Mouse (Mus musculus): ENCODE results near the gene Phf2.
A peak's percentile ranks its signal among the peaks of the same experiment; 100 is the strongest.

The Phf2 gene

DNA sequence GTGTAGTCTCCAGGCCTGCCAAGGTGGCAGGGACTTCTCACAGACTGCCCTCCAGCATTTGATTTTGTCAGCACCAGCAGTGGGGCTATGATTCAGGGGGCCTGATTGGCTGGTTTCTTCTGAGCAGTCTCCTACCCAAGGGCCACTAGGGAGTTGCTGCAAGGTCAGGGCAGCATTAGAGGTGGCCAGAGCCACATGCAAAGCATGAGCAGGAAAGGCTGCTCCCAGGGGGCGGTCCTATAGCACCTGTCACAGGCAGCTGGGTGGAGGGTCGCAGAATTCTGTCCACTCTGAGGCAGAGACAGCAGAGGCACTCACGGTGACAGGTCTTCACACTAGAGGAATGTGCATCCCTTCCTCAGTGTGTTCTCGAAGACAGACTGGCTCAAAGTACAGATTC is 12.1 kb downstream of the Phf2 start:
- DNase-seq (ENCODE audit: low read depth in 1 of 2, low spot score in 2 of 2): no peak

DNA sequence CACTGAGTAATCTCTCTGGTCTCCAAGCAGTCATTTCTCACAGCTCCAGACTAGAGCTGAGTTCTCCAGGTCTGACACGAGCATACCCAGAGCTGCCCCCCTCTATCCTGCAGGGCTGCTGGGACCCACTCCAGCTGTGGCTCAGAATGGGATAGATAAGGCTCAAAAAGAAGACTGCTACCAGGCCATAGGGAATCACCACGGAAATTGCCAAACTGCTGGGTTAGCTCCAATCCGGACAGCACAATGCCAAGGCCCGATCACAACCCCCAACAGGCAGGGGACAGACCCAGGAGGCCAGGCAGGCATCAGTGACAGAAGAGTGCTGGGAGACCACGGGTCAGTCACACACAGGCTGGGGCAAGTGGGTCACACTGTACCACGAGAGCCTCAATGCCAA is 12.9 kb downstream of the Phf2 start:
- no peak for DNase-seq (ENCODE audit: low read depth in 1 of 2, low spot score in 2 of 2)

DNA sequence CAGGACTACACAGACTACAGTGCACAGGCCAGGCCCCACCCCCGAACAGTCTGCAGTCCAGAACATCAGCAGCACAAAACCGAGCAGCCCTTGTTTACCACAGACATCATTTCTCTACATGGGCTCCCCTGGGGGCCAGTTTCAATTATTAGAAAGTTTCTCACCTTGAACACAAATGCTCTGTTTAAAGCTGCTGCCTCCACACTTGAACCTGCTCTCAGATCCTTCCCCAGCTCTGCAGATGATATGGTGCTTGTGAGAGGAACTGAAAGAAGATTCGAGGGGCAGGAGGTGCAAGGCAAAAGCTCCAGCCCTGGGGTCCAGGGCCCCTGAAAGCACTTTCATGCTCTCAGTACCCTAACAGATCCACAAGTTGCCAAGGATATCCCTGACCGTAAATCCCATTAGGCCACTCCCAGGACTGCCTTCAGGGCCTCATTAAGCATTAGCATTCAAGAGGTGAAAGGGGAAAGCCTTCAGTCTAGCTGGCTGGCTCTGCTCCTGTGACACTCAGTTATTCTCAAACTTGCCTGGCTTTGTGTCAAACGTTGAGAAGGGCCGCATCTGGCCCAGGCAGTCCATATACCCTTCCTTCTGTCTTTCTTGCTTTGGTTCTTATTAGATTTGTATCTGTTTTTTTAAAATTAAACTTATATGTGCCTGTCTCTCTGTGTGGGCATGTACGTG is 13.5 kb downstream of the Phf2 start:
- no peak for DNase-seq (ENCODE audit: low read depth in 1 of 2, low spot score in 2 of 2)

DNA sequence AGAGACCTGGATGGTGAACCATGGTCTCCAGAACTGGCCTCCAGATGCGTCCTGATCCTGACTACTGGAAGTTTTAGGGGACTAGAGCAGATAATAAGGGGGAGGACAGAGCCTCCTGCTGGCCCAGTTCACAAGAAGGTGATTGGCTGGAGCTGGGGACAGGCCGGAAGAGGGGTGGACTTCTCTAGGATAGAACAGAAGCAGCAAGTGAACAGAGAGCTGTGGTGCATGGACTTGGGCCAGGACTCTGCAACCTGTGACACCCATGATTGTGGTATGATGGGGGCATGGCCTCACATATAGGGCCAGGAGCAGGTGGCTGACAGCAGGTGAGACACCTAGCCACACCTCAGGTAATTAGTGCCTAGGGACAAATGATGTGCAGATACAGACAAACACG is 17.0 kb downstream of the Phf2 start:
- DNase-seq (ENCODE audit: low read depth in 1 of 2, low spot score in 2 of 2): no peak

DNA sequence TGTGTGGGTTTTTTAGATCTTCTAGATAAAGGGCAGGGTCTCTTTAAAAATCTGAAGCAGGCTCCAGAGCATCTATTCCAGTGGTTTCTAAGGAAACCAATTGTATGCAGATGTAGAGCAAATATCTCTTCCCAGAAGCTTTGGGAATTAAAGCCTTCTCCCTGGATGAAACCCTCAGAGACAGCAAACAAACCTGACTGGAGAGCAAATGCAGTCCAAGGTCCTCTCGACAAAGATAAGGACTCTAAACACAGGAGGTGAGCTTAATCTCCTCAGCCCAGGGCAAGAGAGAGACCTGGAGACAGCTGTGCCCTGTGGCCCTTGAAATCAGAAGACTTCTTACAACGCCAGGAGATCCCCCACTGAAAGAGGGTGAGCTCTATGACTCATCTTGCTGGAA is 17.4 kb downstream of the Phf2 start:
- no peak for DNase-seq (ENCODE audit: low read depth in 1 of 2, low spot score in 2 of 2)

DNA sequence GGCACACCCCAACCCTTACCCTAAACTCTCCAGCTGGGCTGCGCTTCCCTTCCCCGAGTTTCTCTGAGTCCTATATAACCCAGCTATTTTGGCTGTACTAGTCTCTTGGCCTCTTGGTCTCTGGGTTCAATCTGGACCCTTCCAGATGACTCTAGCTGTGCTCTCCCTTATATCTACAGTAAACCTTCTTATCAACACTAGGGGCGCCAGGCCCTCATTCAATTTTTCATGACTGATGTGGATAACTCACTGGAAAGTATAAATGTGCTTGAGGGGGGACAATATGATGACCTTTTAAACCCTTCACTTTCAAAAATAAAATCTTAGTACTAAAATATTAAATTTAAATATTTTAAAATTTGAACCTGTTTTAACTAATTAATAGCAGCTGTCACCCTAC is 18.1 kb downstream of the Phf2 start:
- DNase-seq (ENCODE audit: low read depth in 1 of 2, low spot score in 2 of 2): no peak

DNA sequence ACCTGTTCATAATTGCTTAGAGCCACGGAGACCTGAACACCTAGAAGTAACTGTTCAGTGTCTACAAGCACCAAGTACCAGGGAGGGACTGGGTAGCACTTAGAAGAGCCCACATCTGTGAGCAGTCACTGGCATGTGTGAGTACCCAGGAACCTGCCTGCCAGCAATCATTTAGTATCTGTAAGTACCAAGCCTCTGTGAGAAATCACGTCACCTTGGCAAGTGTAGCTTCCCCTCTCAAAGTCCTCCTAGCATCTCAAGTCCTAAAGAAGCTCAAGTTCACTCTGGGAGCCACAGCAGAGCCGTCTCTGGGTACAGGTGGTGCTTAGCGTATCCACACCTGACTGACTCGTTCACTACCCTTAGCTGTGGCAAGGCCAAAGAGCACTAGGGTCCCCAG is 19.2 kb downstream of the Phf2 start:
- no peak for DNase-seq (ENCODE audit: low read depth in 1 of 2, low spot score in 2 of 2)

DNA sequence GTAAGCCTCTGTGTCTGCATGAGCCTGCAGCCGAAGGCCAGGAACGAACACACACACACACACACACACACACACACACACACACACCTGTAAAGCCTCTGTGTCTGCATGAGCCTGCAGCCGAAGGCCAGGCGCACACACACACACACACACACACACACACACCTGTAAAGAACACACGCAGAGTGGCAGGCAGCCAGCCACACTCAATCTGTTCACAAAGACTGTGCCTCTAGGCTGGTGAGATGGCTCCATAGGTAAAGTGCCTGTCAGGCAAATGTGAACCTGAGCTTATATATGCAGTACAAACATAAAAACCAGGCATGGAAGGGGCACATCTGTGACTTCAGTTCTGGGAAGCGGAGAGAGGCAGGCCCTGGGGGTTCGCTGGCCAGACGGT is 20.1 kb downstream of the Phf2 start:
- no peak for DNase-seq (ENCODE audit: low read depth in 1 of 2, low spot score in 2 of 2)

DNA sequence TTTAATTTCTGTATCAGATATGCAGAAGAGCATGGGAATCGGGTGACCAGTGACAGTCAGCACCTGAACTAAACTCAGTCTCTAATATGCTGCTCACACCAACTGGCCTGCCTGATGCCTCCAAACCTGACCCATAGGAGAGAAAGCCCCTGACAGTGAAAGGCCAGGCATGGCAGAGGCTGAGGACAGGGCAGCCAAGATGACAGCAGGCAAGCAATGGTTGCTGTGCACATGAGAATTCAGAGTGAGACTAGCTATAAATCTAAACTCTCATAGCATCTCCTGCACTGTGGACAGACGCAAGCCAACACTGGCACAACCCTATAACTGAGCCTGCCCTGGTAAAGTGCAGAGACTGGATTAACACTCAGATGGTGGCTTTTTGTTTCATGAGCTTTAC is 20.6 kb downstream of the Phf2 start:
- no peak for DNase-seq (ENCODE audit: low read depth in 1 of 2, low spot score in 2 of 2)

DNA sequence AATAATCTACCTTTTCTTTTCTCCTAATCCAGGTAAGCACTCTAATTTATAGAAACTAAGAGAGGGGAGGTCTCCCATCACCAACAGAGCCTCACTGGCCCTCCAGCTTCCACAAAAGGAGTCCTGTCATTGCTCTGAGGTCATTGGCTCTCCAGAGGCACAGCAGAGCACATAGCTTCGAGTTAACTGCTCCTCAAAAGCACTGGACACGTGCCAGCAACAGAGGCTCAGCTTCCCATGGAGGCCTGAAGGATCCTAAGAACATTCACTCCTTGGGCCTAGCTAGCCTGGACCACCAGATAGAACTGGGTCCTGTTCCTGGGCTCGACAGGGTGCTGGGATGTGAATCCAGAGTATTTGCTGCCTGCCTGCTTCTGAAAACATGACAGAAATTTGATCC is 21.8 kb downstream of the Phf2 start:
- DNase-seq (ENCODE audit: low read depth in 1 of 2, low spot score in 2 of 2): no peak

DNA sequence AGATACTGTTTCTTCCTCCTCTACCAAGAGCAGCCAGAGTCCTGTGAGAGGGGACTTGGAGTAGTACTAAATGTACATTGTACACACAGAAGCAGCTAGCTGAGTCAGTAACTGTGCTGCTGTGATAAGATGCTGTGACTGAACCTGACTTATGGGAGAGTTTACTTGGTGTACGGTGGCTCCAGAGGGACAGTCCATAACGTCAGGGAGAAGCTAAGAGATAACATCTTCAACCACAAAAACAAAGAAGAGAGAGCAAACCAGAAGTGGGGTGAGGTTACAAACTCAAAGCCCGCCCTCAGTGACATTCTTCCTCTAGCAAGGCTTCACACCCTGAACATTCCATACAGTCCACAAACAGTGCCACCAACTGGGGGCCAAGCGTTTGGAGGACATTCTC is 25.6 kb downstream of the Phf2 start:
- no peak for DNase-seq (ENCODE audit: low read depth in 1 of 2, low spot score in 2 of 2)

DNA sequence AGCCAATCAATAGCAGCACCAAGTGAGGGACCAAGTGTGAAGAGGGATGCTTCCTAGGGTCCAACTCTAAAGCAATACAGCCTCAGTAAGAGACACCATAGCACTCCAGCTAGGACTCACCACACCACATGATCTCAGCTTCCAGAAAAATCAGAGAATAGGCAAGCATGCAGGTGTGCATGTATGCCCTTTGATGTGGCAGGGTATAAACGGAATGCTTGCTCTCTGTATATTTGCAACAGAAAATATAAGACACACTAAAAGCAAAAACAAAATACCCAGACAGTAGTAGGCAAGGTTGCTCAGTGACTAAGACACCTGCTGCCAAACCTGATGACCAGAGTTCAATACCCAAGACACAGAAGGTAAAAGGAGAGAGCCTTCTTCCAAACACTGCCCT is 27.4 kb downstream of the Phf2 start:
- DNase-seq (ENCODE audit: low read depth in 1 of 2, low spot score in 2 of 2): no peak

DNA sequence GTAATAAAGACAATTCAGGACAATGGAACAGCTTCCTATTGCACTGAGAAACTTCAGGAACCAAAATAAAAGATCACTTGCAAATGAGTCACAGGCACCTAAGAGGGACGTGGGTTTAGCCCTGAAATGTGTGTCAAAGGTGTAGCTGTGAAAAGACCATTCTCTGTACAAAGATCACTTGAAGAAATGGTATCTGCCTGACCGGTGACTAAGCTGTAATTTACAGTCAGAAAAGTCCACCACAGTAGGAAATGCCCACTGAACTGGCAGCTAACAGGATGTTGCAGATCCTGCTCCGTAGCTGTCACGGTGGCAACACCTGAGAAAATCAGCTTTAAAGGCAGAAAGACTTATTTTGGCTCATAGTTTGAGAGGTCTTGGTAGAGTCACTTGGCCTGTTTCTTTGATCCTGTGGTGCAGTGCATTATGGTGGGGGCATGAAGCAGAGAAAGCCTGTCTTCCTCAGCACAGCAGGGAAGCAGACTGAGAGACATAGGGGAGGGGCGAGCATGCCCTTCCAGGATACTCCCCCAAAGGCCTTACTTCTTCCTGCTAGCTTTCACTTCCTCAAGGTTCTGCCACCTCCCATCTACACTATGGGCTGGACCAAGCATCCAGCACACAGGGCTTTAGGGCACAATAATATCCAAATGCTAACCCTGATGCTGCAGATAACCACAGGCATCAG is 28.9 kb downstream of the Phf2 start:
- DNase-seq (ENCODE audit: low read depth in 1 of 2, low spot score in 2 of 2): peak in 1 of 2 experiments; percentile 23

DNA sequence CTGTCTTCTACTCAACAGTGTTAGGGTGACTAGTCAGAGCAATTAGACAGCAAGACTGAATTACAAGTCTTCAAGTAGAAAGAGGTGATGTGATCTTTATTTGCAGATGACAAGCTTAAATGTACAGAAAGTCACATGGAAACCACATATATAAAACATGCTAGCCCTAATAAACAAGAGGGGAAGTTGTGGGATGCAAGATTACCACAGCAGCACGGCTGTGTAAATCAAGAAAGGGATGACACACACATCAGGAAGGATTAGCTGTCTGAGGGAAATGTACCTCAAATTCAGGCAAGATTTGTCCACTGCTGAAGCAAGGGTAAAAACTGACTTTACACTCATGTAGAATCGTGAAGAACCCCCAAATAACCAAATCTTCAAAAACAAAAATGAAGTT is 32.6 kb downstream of the Phf2 start:
- DNase-seq (ENCODE audit: low read depth in 1 of 2, low spot score in 2 of 2): no peak

DNA sequence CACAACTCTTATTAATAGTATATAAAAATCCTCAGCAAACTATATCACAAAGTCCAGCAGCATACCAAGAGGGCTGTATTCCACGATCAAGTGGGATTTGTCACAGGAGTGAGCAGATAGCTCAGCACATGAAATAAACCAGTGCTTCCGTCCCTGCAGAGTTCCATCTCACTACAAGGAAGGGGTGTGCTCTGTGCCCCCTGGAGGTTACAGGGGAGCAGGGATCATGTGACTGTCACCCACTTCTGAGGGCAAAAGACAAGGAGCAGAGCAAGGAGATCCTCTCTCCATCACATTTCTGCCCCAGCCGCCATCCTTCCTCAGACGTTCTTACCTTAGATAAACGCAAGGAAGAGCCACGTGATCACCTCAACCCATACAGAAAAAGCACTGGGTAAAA is 33.4 kb downstream of the Phf2 start:
- no peak for DNase-seq (ENCODE audit: low read depth in 1 of 2, low spot score in 2 of 2)

DNA sequence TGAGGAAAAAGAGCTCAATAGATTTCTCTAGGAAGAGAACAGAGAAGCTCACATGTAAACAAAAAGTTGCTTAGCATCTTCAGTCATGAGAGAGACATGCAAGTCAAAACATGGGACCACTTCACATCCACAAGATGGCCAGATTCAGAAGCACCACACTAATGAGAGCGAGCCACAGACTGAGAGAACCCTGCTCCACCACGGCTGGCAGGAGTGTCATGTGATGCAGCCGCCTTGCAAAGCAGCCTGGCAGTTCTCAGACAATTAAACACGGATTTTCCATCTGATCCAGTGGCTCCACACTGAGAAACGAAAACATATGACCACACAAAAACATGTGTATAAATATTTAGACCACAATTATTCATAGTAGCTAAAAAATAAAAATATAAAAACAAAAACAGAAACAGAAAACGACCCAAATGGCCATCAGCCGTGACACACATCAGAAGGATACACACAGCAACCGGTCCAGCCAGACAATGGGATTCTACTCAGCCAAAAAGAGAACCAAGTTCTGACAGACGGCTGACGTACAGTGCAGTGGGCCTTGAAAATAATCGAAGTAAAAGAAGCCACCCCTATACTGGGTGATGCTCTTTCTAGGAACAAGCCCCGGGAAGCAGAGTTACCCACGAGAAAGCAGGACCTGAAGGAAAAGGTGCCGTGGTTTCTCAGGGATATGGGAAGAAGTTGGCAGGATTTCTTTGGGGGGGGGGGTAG is 40.2 kb downstream of the Phf2 start:
- DNase-seq (ENCODE audit: low read depth in 1 of 2, low spot score in 2 of 2): no peak

DNA sequence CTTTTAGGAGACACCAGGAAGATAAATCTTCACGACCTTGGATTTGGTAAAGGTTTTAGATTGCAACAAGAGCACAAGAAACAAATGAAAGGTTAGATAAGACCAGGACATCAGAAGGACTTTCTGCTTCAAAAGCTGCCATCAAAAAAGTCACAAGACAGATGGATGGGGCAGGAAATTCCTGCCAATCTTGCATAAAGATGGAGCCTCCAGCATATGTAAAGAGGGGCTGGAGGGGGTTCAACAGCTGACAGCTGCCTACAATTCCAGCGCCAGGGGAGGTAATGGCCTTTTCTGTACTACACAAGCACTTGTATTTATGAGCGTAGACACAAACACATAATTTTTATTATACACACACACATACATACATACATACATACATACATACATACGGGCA is 41.1 kb downstream of the Phf2 start:
- no peak for DNase-seq (ENCODE audit: low read depth in 1 of 2, low spot score in 2 of 2)

DNA sequence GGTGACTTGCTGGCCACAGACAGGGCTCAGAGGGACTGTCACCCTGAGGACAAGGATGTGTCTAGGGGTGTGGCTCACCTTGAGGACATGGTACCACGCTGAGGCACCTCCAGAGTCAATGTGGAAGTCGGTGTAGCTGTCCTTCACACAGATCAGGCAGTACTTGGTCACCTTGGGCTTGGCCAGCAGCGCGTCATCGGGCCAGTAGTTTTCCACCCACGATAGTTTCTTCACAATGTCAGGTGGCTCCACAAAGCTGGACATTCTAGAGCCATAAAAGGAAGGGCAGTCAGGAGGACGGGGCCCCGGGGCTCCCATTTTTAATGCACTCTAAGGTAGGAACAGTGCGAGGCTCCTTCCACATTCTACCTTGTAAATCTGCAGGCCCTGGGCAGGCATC is 48.0 kb downstream of the Phf2 start:
- no peak for DNase-seq (ENCODE audit: low read depth in 1 of 2, low spot score in 2 of 2)

DNA sequence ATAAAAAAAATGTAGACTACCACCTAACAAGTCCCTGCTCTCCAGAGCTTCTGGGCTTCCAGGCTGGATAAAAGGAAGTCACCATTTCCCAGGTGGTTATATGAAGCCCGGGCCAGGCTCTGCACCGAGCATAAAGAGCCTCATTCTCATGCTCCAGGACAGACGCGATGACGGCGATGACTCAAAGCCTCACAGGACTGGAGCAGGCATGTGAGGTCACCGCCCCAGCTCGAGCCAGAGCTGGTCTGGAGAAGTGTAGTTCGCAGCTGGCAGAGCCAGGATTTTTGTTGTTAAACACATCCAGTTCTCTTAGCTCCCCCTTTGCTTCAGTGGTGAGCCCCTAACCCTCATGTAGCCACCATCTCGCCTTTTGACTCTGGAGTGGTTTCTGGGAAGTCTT is 48.6 kb downstream of the Phf2 start:
- DNase-seq (ENCODE audit: low read depth in 1 of 2, low spot score in 2 of 2): no peak

DNA sequence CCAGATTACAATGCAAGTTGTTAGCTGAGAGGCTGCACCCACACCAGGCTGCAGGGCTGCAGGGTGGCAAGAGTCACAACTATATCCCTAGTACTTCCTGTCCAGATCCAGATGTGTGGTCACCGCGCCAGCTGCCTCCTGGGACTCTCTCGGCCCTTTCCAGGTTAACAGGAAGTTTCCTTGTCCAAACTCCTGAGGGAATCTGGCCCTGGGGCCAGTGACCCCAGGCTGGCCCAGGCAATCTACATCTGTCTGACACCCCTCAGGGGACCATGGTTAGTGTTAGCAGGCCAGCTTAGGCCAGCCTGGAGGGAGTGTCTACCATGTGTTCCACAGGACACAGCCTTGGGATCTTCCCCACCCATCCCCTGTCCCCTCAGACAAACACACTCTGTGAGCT is 51.8 kb downstream of the Phf2 start:
- no peak for DNase-seq (ENCODE audit: low read depth in 1 of 2, low spot score in 2 of 2)

DNA sequence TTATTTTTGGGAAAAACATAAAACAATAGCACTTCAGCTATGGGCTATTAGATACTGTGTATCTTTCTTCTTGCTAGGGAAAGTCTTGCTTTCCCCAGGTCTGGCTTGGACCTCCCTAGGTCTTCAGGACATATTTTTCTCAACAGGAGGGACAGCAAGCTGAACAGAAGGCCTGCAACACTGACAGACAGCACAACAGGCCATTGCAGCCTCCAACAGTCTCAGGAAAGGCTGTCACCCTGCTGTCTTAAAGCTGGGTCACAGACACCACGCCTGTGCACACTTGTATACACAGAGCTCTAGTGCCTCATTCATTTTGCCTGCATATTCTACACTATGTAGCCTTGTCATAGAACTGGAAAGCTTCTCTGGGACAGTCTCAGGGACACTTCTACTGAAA is 56.5 kb downstream of the Phf2 start:
- no peak for DNase-seq (ENCODE audit: low read depth in 1 of 2, low spot score in 2 of 2)

DNA sequence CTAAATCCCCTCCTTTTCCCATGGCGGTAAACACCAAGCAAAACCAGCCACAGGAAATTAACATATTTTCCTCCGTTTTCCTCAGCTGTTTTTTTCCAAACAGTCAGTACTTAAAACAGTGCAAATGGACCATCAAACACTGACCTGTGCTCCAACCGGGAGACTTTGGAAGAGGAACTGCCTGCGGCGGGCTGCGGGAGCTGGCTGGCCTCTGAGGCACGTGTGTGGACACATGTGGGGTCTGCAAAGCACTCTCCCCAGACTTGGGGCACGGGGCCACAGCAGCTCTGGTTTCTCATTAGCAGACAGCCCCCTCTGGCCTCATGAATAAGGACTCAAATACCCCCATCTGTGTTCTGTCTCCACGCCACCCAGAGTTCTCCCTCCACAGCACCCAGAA is 59.9 kb downstream of the Phf2 start:
- DNase-seq (ENCODE audit: low read depth in 1 of 2, low spot score in 2 of 2): no peak
